Mouse (Mus musculus) testis, adult 2 months (tissue): Measurements from ENCODE around the gene Dmkn. TPM values are rescaled to one million over a fixed set of nuclear protein-coding genes. Genes with fewer than 3 reads are reported as not detected.
A peak's percentile ranks its signal among the peaks of the same experiment; 100 is the strongest.

Source experiments
- H3K27ac ChIP-seq: fragments of 200-500 bp; 2 replicates; pipeline ENCODE4 v1.5.1; 2012; ENCODE audit warnings: low read depth, low read length; ENCODE audit not compliant: control insufficient read depth, insufficient read depth
- H3K27me3 ChIP-seq: fragments of 200-500 bp; 2 replicates; pipeline ENCODE4 v1.6.1; 2012; ENCODE audit warnings: mild to moderate bottlenecking, low read length, moderate library complexity; ENCODE audit not compliant: control insufficient read depth, insufficient read depth
- H3K36me3 ChIP-seq: fragments of 200-500 bp; 2 replicates; pipeline ENCODE4 v1.6.1; 2012; ENCODE audit warnings: mild to moderate bottlenecking, low read length; ENCODE audit not compliant: control insufficient read depth, insufficient read depth
- H3K4me1 ChIP-seq: fragments of 200-500 bp; 2 replicates; pipeline ENCODE4 v1.6.1; 2012; ENCODE audit warnings: low read length; ENCODE audit not compliant: control insufficient read depth, insufficient read depth
- H3K4me3 ChIP-seq: fragments of 200-500 bp; 2 replicates; pipeline ENCODE4 v1.5.1; 2012; ENCODE audit warnings: low read depth, mild to moderate bottlenecking, low read length, moderate library complexity, mixed read lengths; ENCODE audit not compliant: control insufficient read depth
- CTCF ChIP-seq: fragments of 200-500 bp; IDR thresholded peaks from 2 replicates; pipeline ENCODE4 v1.5.1; 2012; ENCODE audit warnings: low read depth, mild to moderate bottlenecking, inconsistent platforms, low read length, moderate library complexity; ENCODE audit not compliant: control insufficient read depth, insufficient read depth, insufficient replicate concordance
- POLR2A ChIP-seq: fragments of 200-500 bp; IDR thresholded peaks from 2 replicates; pipeline ENCODE4 v1.6.1; 2012; ENCODE audit warnings: low read depth, mild to moderate bottlenecking, inconsistent platforms, low read length, moderate library complexity; ENCODE audit not compliant: control insufficient read depth
- polyA plus RNA-seq: library from polyadenylated mRNA; depleted of rRNA; stranded (reverse); fragments of >200 nt; gene quantifications from 2 replicates; pipeline ENCODE4 v1.2.3, GENCODE M21; 2012

Gene Dmkn
- polyA plus RNA-seq, 1 experiment: 9.2 TPM

DNA sequence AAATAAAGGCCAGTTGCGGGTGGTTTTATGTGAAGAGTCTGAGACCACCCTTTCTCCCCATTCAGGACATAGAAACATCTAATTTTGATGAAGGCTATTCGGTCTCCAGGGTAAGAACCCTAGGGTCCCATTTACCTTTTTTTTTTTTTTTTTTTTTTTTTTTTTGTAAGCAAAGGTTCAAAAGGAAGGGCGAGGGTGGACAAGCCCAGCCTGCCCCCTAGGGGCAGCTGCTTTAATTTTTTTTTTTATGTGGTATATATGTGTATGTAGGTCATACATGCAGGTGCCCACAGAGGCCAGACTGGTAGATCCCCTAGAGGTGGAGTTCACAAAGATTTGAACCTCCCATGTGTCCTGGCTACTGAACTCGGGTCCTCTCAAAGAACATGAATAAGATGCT, 2.9 kb downstream of the Dmkn start:
- no peaks in the 10 kb centered on the region for H3K36me3 ChIP-seq
- no peak overlapping the region for H3K27ac ChIP-seq
- H3K27me3 ChIP-seq: no peaks in the 10 kb centered on the region
- H3K4me3 ChIP-seq: no peak overlapping the region
- H3K4me1 ChIP-seq: peaks cover 7% of the 10 kb centered on the region
- TF ChIP-seq CTCF: no peak
- no peak for TF ChIP-seq POLR2A

- TF ChIP-seq POLR2A: no peak
- TF ChIP-seq CTCF: no peak
- H3K4me3 ChIP-seq: no peak overlapping the region
- H3K4me1 ChIP-seq: peaks cover 7% of the 10 kb centered on the region
- no peaks in the 10 kb centered on the region for H3K36me3 ChIP-seq
- H3K27me3 ChIP-seq: no peaks in the 10 kb centered on the region
- no peak overlapping the region; the same call in 1 of the 2 replicates for H3K27ac ChIP-seq
These were observed 5.7 kb downstream of the Dmkn start for GRCm38 (mm10) chr7:30769236-30769635.

DNA sequence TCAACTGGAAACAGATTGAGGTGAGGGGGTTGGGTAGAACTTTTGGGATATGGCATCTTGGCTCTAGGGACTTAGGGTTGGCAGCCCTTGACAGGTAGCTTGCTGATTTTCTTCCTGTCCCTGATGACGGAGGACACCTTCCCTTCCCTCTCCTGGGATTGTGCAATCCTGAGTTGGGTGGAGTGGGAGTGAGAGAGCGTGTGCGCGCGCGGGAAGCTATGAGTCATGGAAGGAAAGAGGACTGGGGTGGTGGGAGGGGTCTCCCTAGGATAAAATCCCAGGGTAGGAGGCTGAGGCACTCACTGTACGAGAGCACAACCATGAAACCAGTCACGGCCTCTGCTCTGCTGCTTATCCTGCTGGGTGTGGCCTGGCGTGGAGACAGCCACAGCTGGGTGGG, 12.5 kb downstream of the Dmkn start:
- H3K4me1 ChIP-seq: no peaks in the 10 kb centered on the region; the same call in 1 of the 2 replicates
- no peak overlapping the region for H3K27ac ChIP-seq
- H3K36me3 ChIP-seq: no peaks in the 10 kb centered on the region
- TF ChIP-seq CTCF: no peak
- H3K4me3 ChIP-seq: no peak overlapping the region
- no peaks in the 10 kb centered on the region for H3K27me3 ChIP-seq

DNA sequence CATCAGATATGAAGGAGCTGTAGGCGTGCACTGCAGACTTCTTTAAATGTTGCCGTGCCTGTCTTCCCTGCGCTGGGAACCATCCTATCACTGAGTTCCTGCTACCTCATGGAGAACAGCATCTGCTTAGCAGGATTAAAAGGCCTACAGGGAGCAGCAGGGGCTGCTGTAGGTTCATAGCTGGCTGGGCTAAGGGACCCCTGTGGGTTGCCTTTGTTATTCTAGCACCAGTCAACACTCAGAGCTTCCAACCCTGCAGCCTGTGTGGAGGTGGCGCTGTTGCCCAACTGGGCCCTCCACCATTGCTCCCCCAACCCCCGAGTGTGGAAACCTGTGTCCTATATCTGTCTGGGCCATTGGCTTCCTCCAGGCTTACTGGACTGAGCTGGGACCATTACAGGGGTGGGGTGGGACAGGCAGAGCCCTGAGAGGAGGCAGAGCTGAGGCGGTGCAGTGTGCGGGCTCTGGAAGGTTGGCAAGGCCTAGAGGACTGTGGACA, 13.6 kb downstream of the Dmkn start:
- no peaks in the 10 kb centered on the region for H3K36me3 ChIP-seq
- no peak overlapping the region for H3K27ac ChIP-seq
- no peaks in the 10 kb centered on the region for H3K27me3 ChIP-seq
- no peak for TF ChIP-seq POLR2A
- no peak for TF ChIP-seq CTCF
- H3K4me3 ChIP-seq: no peak overlapping the region
- H3K4me1 ChIP-seq: no peaks in the 10 kb centered on the region; the same call in 1 of the 2 replicates

- Histone ChIP-seq H3K4me3 (no peak overlapping the region), H3K27ac (no peak overlapping the region), H3K36me3 (no peaks in the 10 kb centered on the region), H3K4me1 (no peaks in the 10 kb centered on the region; the same call in 1 of the 2 replicates), H3K27me3 (no peaks in the 10 kb centered on the region)
- no peak for TF ChIP-seq CTCF
- no peak for TF ChIP-seq POLR2A
These were observed 14.4 kb downstream of the Dmkn start for GRCm38 (mm10) chr7:30777911-30778310.

GRCm38 (mm10) chr7:30781792-30782191, 18.2 kb downstream of the Dmkn start:
- H3K4me3 ChIP-seq: no peak overlapping the region
- H3K36me3 ChIP-seq: no peaks in the 10 kb centered on the region
- H3K4me1 ChIP-seq: no peaks in the 10 kb centered on the region
- peak; percentile 65; the same call in 1 of the 2 replicates for TF ChIP-seq CTCF
- no peak for TF ChIP-seq POLR2A
- H3K27me3 ChIP-seq: no peaks in the 10 kb centered on the region
- no peak overlapping the region for H3K27ac ChIP-seq

- Histone ChIP-seq H3K4me1 (no peaks in the 10 kb centered on the region), H3K36me3 (no peaks in the 10 kb centered on the region), H3K27me3 (no peaks in the 10 kb centered on the region), H3K27ac (no peak overlapping the region), H3K4me3 (no peak overlapping the region)
- TF ChIP-seq POLR2A (no peak), CTCF (no peak)
These were observed 19.1 kb downstream of the Dmkn start for GRCm38 (mm10) chr7:30782658-30783057.

DNA sequence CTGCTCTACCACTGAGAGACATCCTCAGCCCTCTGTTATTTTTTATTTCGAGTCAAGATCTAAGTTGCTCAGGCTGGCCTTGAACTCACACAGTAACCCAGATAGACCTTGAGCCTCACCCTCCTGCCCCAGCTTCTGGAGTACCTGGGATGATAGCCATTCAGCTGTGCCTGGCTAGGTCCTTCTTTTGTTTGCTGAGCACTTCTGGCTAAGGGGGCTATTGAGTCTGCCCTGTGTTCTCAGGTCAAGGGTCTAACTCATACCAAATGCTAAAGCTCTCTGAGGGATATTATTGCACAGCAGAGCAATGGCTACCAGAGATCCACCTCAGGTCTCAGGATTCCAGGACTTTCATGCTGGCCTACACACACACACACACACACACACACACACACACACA, 21.6 kb downstream of the Dmkn start:
- Histone ChIP-seq H3K4me3 (no peak overlapping the region), H3K4me1 (peaks cover under 1% of the 10 kb centered on the region; the same call in 1 of the 2 replicates), H3K27ac (no peak overlapping the region), H3K36me3 (no peaks in the 10 kb centered on the region), H3K27me3 (no peaks in the 10 kb centered on the region)
- TF ChIP-seq CTCF: no peak
- TF ChIP-seq POLR2A: no peak
